Mouse (Mus musculus): ENCODE results near the gene Flywch1. TPM values are rescaled to one million over a fixed set of nuclear protein-coding genes. Genes with fewer than 3 reads are reported as not detected.
"Not testable (repeated sequence)": the region's sequence is repeated elsewhere in the genome, so short reads cannot be mapped to it uniquely, and the experiment has no call there.

Flywch1 gene
- polyA plus RNA-seq, 1 experiment: 231 TPM

GRCm38 (mm10) chr17:23785561-23786471, 14.4 kb upstream of the Flywch1 start, which contains the start of gene Flywch2:
TSS of gene Flywch2 (minus strand) at chr17:23786081.
- peak; percentile 87 to 93 for DNase-seq (ENCODE audit: extremely low spot score in 1 of 2, low spot score in 1 of 2)

GRCm38 (mm10) chr17:23783352-23783751, 11.9 kb upstream of the Flywch1 start:
- no peak for DNase-seq (ENCODE audit: extremely low spot score in 1 of 2, low spot score in 1 of 2)

- no peak for DNase-seq (ENCODE audit: extremely low spot score in 1 of 2, low spot score in 1 of 2)
These were observed 7.0 kb upstream of the Flywch1 start for GRCm38 (mm10) chr17:23778447-23778846.

GRCm38 (mm10) chr17:23777141-23777540, 5.7 kb upstream of the Flywch1 start:
- no peak for DNase-seq (ENCODE audit: extremely low spot score in 1 of 2, low spot score in 1 of 2)

GRCm38 (mm10) chr17:23776216-23776615, 4.8 kb upstream of the Flywch1 start:
- no peak for DNase-seq (ENCODE audit: extremely low spot score in 1 of 2, low spot score in 1 of 2)

GRCm38 (mm10) chr17:23774090-23774489, 2.7 kb upstream of the Flywch1 start:
- DNase-seq (ENCODE audit: extremely low spot score in 1 of 2, low spot score in 1 of 2): peak; percentile 67 to 86

- DNase-seq (ENCODE audit: extremely low spot score in 1 of 2, low spot score in 1 of 2): no peak
These were observed 2.3 kb upstream of the Flywch1 start for GRCm38 (mm10) chr17:23773676-23774075.

- not testable (repeated sequence) for DNase-seq (ENCODE audit: extremely low spot score in 1 of 2, low spot score in 1 of 2)
These were observed 786 bp upstream of the Flywch1 start for GRCm38 (mm10) chr17:23772219-23772556.

- peak in 1 of 2 experiments; percentile 40 for DNase-seq (ENCODE audit: extremely low spot score in 1 of 2, low spot score in 1 of 2)
These were observed 512 bp downstream of the Flywch1 start for GRCm38 (mm10) chr17:23770896-23771283.

GRCm38 (mm10) chr17:23770493-23770892, 909 bp downstream of the Flywch1 start:
- peak in 1 of 2 experiments; percentile 38 for DNase-seq (ENCODE audit: extremely low spot score in 1 of 2, low spot score in 1 of 2)

- no peak for DNase-seq (ENCODE audit: extremely low spot score in 1 of 2, low spot score in 1 of 2)
These were observed 8.4 kb downstream of the Flywch1 start for GRCm38 (mm10) chr17:23762976-23763375.

- DNase-seq (ENCODE audit: extremely low spot score in 1 of 2, low spot score in 1 of 2): no peak
These were observed 10.2 kb downstream of the Flywch1 start for GRCm38 (mm10) chr17:23761155-23761554.

- DNase-seq (ENCODE audit: extremely low spot score in 1 of 2, low spot score in 1 of 2): no peak
These were observed 11.2 kb downstream of the Flywch1 start for GRCm38 (mm10) chr17:23760231-23760630.

- DNase-seq (ENCODE audit: extremely low spot score in 1 of 2, low spot score in 1 of 2): no peak
These were observed 12.6 kb downstream of the Flywch1 start for GRCm38 (mm10) chr17:23758801-23759200.

- DNase-seq (ENCODE audit: extremely low spot score in 1 of 2, low spot score in 1 of 2): no peak
These were observed 13.8 kb downstream of the Flywch1 start for GRCm38 (mm10) chr17:23757581-23757980.

- no peak for DNase-seq (ENCODE audit: extremely low spot score in 1 of 2, low spot score in 1 of 2)
These were observed 15.7 kb downstream of the Flywch1 start for GRCm38 (mm10) chr17:23755689-23756088.

- DNase-seq (ENCODE audit: extremely low spot score in 1 of 2, low spot score in 1 of 2): no peak
These were observed 21.8 kb downstream of the Flywch1 start for GRCm38 (mm10) chr17:23749400-23750191.

- peak in 1 of 2 experiments; percentile 91 for DNase-seq (ENCODE audit: extremely low spot score in 1 of 2, low spot score in 1 of 2)
These were observed 22.6 kb downstream of the Flywch1 start for GRCm38 (mm10) chr17:23748631-23749391.

- DNase-seq (ENCODE audit: extremely low spot score in 1 of 2, low spot score in 1 of 2): no peak
These were observed 23.4 kb downstream of the Flywch1 start for GRCm38 (mm10) chr17:23748026-23748425.

GRCm38 (mm10) chr17:23747471-23747870, 23.9 kb downstream of the Flywch1 start:
- DNase-seq (ENCODE audit: extremely low spot score in 1 of 2, low spot score in 1 of 2): no peak

- DNase-seq (ENCODE audit: extremely low spot score in 1 of 2, low spot score in 1 of 2): no peak
These were observed 24.6 kb downstream of the Flywch1 start for GRCm38 (mm10) chr17:23746767-23747166.
